Mouse (Mus musculus): ENCODE measurements around the gene Srpk2. TPM values are rescaled to one million over a fixed set of nuclear protein-coding genes. Genes with fewer than 3 reads are reported as not detected.
A peak's percentile ranks its signal among the peaks of the same experiment; 100 is the strongest.

Srpk2 gene
- polyA plus RNA-seq, 1 experiment from 2014 or later: 5.7 TPM

GRCm38 (mm10) chr5:23581484-23582060 is 102.8 kb downstream of the Srpk2 start:
- H3K9ac ChIP-seq: no peak overlapping the region
- no peak for ATAC-seq (ENCODE audit: insufficient read depth)
- no peaks in the 10 kb centered on the region for H3K27me3 ChIP-seq
- H3K4me1 ChIP-seq (replicated peaks): peaks cover 13% of the 10 kb centered on the region
- no peaks in the 10 kb centered on the region for H3K36me3 ChIP-seq (replicated peaks)
- H3K27ac ChIP-seq (replicated peaks): no peak overlapping the region
- H3K4me2 ChIP-seq: no peak overlapping the region
- 53% methylated on average over 2 of the region's 2 CpGs for WGBS (ENCODE audit: insufficient replicate concordance)
- no peaks in the 10 kb centered on the region for H3K9me3 ChIP-seq (replicated peaks)
- H3K4me3 ChIP-seq (replicated peaks): no peak overlapping the region

- no peaks in the 10 kb centered on the region for H3K27me3 ChIP-seq
- no peak overlapping the region for H3K27ac ChIP-seq (replicated peaks)
- H3K36me3 ChIP-seq (replicated peaks): no peaks in the 10 kb centered on the region
- no peak overlapping the region for H3K4me2 ChIP-seq
- H3K9me3 ChIP-seq (replicated peaks): no peaks in the 10 kb centered on the region
- H3K9ac ChIP-seq: no peak overlapping the region
- WGBS (ENCODE audit: insufficient replicate concordance): 68% methylated on average over 3 of the region's 3 CpGs
- no peak overlapping the region for H3K4me3 ChIP-seq (replicated peaks)
- ATAC-seq (ENCODE audit: insufficient read depth): no peak
- H3K4me1 ChIP-seq (replicated peaks): peaks cover 16% of the 10 kb centered on the region
These were observed 105.1 kb downstream of the Srpk2 start for GRCm38 (mm10) chr5:23579120-23579880.

GRCm38 (mm10) chr5:23578322-23578957 is 106.0 kb downstream of the Srpk2 start:
- peak; percentile 57 for ATAC-seq (ENCODE audit: insufficient read depth)

GRCm38 (mm10) chr5:23577847-23578246 is 106.6 kb downstream of the Srpk2 start:
- H3K36me3 ChIP-seq (replicated peaks): no peaks in the 10 kb centered on the region
- no peaks in the 10 kb centered on the region for H3K9me3 ChIP-seq (replicated peaks)
- no peak overlapping the region for H3K9ac ChIP-seq
- ATAC-seq (ENCODE audit: insufficient read depth): no peak
- no peak overlapping the region for H3K27ac ChIP-seq (replicated peaks)
- H3K4me3 ChIP-seq (replicated peaks): no peak overlapping the region
- peaks cover 16% of the 10 kb centered on the region for H3K4me1 ChIP-seq (replicated peaks)
- 76% methylated on average over 4 of the region's 4 CpGs for WGBS (ENCODE audit: insufficient replicate concordance)
- no peak overlapping the region for H3K4me2 ChIP-seq
- no peaks in the 10 kb centered on the region for H3K27me3 ChIP-seq

More at GRCm38 (mm10) chr5:23578322-23578957, 106.0 kb downstream of the Srpk2 start:
- 49% methylated on average over 4 of the region's 4 CpGs for WGBS (ENCODE audit: insufficient replicate concordance)
- H3K27ac ChIP-seq (replicated peaks): no peak overlapping the region
- peaks cover 16% of the 10 kb centered on the region for H3K4me1 ChIP-seq (replicated peaks)
- H3K4me2 ChIP-seq: no peak overlapping the region
- no peaks in the 10 kb centered on the region for H3K9me3 ChIP-seq (replicated peaks)
- H3K4me3 ChIP-seq (replicated peaks): no peak overlapping the region
- no peak overlapping the region for H3K9ac ChIP-seq
- H3K27me3 ChIP-seq: no peaks in the 10 kb centered on the region
- no peaks in the 10 kb centered on the region for H3K36me3 ChIP-seq (replicated peaks)

DNA sequence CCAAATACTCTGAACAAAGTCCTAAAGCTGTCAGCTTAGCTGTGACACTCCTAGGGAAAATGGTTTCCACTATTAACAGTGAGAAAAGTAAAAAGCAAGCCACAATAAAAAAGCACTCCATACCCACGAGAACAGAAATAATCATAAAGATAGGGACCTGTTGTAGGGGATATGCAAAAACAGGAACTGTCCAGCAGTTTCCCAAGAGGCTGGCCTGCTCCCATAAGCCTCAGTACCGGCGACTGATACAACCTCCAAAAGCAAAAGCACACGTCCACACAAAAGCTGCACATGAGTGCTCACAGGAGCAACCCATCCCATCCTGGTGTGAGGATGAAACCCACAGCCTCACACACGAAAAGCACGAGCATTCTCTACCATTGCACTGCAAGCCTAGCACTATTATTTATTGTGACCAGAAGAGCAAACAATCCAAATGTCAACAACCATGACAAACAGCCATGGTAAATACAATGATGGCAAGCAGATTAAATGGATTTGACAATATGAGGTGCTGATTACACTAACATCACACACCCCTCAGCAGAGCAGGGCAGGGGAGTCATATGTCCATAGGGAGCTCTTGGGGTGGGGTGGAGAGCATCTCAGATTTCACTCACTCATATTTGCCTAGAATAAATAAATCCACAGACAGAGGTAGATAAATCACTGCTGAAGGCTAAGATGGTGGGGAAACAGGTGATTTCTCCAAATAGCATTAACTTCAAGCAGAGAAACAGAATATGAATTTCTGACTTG is 107.9 kb downstream of the Srpk2 start:
- ATAC-seq (ENCODE audit: insufficient read depth): no peak
- H3K27me3 ChIP-seq: no peaks in the 10 kb centered on the region

GRCm38 (mm10) chr5:23573942-23574341 is 110.5 kb downstream of the Srpk2 start:
- Histone ChIP-seq H3K9me3 (replicated peaks) (no peaks in the 10 kb centered on the region), H3K4me2 (no peak overlapping the region), H3K4me1 (replicated peaks) (peaks cover 12% of the 10 kb centered on the region), H3K27ac (replicated peaks) (no peak overlapping the region), H3K4me3 (replicated peaks) (no peak overlapping the region), H3K9ac (no peak overlapping the region), H3K27me3 (no peaks in the 10 kb centered on the region), H3K36me3 (replicated peaks) (no peaks in the 10 kb centered on the region)
- 74% methylated on average over 5 of the region's 5 CpGs for WGBS (ENCODE audit: insufficient replicate concordance)
- ATAC-seq (ENCODE audit: insufficient read depth): no peak

More for the DNA sequence above, 107.9 kb downstream of the Srpk2 start:
- Histone ChIP-seq H3K4me2 (no peak overlapping the region), H3K9ac (no peak overlapping the region), H3K27ac (replicated peaks) (no peak overlapping the region), H3K4me1 (replicated peaks) (peaks cover 16% of the 10 kb centered on the region), H3K36me3 (replicated peaks) (no peaks in the 10 kb centered on the region), H3K4me3 (replicated peaks) (no peak overlapping the region), H3K9me3 (replicated peaks) (no peaks in the 10 kb centered on the region)
- WGBS (ENCODE audit: insufficient replicate concordance): 35% methylated on average over 6 of the region's 6 CpGs

DNA sequence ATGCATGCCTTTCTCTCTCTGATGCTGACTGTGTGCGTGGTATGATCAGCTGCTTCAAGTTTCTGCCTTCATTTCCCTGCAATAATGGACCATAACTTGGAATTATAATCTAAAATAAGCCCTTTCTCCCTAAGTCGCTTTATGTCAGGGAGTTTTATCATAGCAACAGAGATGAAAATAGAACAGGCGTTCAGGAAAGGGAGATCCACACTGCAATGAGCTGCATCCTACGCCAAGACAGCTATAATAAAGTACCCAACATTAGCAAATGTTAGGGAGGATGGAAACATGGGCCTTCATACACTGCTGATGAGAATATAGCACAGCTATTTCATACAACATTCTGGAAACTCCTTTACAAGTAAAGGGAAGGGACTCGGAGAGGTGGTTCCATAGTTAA is 116.2 kb downstream of the Srpk2 start:
- H3K27ac ChIP-seq (replicated peaks): no peak overlapping the region
- no peak for ATAC-seq (ENCODE audit: insufficient read depth)
- no peaks in the 10 kb centered on the region for H3K36me3 ChIP-seq (replicated peaks)
- H3K27me3 ChIP-seq: no peaks in the 10 kb centered on the region
- WGBS (ENCODE audit: insufficient replicate concordance): 75% methylated on average over 5 of the region's 5 CpGs
- no peaks in the 10 kb centered on the region for H3K4me1 ChIP-seq (replicated peaks)
- no peak overlapping the region for H3K9ac ChIP-seq
- H3K4me3 ChIP-seq (replicated peaks): no peak overlapping the region
- H3K4me2 ChIP-seq: no peak overlapping the region
- H3K9me3 ChIP-seq (replicated peaks): no peaks in the 10 kb centered on the region

- WGBS (ENCODE audit: insufficient replicate concordance): 55% methylated on average over 6 of the region's 6 CpGs
- Histone ChIP-seq H3K27me3 (no peaks in the 10 kb centered on the region), H3K9me3 (replicated peaks) (no peaks in the 10 kb centered on the region), H3K4me1 (replicated peaks) (no peaks in the 10 kb centered on the region), H3K27ac (replicated peaks) (no peak overlapping the region), H3K9ac (no peak overlapping the region), H3K4me3 (replicated peaks) (no peak overlapping the region), H3K36me3 (replicated peaks) (no peaks in the 10 kb centered on the region), H3K4me2 (no peak overlapping the region)
- no peak; the same call in 1 of the 2 replicates for ATAC-seq (ENCODE audit: insufficient read depth)
These were observed 118.0 kb downstream of the Srpk2 start for GRCm38 (mm10) chr5:23566382-23566781.

DNA sequence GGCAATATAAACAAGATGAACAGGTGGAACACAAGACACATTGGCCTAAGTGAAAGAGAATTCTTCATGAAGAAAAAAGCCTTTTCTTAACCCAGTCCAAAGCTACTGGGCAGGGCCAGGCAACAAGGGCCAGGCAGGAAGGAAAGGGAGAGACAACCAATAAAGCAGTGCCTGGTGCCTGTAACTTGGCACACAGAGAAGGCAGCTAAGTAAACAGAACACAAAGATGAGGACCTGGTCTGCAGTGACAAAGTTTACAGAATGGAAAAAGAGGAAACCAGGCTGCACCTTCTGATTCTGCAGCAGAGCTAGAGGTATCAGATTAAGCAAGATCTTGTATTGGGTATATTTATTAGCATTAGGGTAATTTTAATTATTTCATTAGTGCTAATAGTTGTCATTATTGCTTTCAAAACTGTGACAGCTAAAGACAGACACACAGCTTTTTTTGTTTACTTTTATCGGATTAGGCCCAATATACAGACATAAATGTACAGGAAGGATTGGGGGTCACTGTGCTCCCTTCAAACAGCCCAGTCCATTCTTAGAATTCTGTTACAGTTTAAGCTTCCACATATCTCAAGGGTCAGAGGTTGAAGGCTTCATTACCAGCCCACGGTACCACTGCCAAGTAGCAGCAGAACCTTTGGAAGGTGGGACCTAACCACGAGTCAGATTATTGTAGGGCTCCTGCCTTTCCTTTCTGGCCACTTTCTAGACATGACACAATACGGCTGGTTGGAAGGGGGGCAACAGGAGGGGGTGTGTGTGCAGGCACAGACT is 121.9 kb downstream of the Srpk2 start:
- Histone ChIP-seq H3K9ac (no peak overlapping the region), H3K9me3 (replicated peaks) (no peaks in the 10 kb centered on the region), H3K4me1 (replicated peaks) (no peaks in the 10 kb centered on the region), H3K4me3 (replicated peaks) (no peak overlapping the region), H3K36me3 (replicated peaks) (no peaks in the 10 kb centered on the region), H3K4me2 (no peak overlapping the region), H3K27me3 (no peaks in the 10 kb centered on the region), H3K27ac (replicated peaks) (no peak overlapping the region)
- ATAC-seq (ENCODE audit: insufficient read depth): no peak
- WGBS (ENCODE audit: insufficient replicate concordance): 49% methylated on average over 4 of the region's 4 CpGs

DNA sequence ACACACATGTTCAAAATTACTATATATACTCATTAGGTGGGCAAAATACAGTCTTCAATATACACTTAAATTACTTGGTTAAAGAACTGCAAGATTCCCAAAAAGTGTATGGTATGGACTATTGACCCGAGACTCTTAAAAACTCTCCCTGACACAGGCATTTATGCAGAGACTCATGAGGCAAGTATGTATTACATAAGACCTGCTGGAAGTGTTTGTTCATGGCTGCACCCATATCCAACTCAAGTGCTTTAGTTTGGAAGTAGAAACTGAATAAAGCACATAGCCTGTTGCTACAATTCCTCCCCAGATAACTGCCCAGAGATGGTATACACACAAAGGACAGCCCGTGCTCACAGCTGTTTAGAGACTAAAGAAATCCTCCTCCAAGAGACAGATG is 123.2 kb downstream of the Srpk2 start:
- Histone ChIP-seq H3K4me2 (no peak overlapping the region), H3K4me1 (replicated peaks) (no peaks in the 10 kb centered on the region), H3K27ac (replicated peaks) (no peak overlapping the region), H3K9ac (no peak overlapping the region), H3K27me3 (no peaks in the 10 kb centered on the region), H3K4me3 (replicated peaks) (no peak overlapping the region), H3K36me3 (replicated peaks) (no peaks in the 10 kb centered on the region), H3K9me3 (replicated peaks) (no peaks in the 10 kb centered on the region)
- WGBS (ENCODE audit: insufficient replicate concordance): 72% methylated on average over 2 of the region's 2 CpGs
- no peak for ATAC-seq (ENCODE audit: insufficient read depth)
